Mouse (Mus musculus) common myeloid progenitor, adult 5-6 weeks (primary cell): ENCODE results near the gene Olfr178. TPM values are rescaled to one million over a fixed set of nuclear protein-coding genes. Genes with fewer than 3 reads are reported as not detected.

Experiments used
- ATAC-seq: replicated peaks from 2 replicates; pipeline ENCODE4 v1.8.0; 2016; ENCODE audit warnings: low read depth, mild to moderate bottlenecking, moderate TSS enrichment, inconsistent platforms; ENCODE audit not compliant: poor library complexity, severe bottlenecking
- total RNA-seq: library from RNA; stranded (forward); fragments of 200-1000, 187-1606 nt; gene quantifications from 2 replicates; pipeline ENCODE4 v1.2.3, GENCODE M21; 2017

Gene Olfr178
- total RNA-seq: not detected in 2 replicates

GRCm38 (mm10) chr16:58891963-58892362, at the start of gene Olfr178:
Gene Olfr178, minus strand, starts transcription at chr16:58892063.
- ATAC-seq: no peak

DNA sequence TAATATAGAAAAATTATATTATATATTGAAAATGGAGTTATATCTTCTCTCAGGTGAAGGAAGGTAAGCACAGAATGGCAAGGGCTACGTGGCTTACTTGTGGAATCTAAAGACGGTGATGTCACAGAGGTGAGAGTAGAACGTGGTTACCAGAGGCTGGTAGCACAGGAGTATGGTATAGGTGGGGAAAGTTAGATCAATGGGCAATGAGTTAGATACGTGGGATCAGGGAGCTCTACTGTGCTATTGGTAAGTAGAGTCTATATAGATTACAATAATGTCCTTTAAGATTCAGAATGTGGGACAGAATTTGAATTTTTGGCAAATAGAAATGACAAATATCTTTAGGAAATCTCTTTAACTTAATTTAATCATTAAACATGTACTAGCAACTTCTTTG, 37.4 kb upstream of the Olfr178 start, which contains the start of gene Olfr180:
TSS of gene Olfr180 (minus strand) at position 101 of the 400 bp plus-strand sequence.
- ATAC-seq: no peak

DNA sequence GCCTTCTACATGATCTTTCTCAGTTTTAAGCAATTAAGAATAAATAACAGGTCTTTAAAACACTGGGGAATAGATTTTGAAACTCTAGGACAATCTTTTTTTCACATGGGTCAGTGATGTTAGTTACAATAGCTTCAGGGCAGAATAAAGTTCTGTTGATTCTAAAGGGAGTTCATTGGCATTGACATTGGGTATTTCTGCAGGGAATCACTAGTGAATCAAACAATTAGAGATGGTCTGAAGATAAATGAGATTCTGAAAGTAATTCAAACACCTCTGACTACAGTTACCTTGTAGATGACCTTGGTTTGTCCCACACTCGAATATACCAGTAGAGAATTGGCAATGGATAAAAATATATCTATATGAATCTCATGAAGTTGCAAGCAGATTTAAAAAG, 36.8 kb upstream of the Olfr178 start, which contains the start of gene Olfr181:
TSS of gene Olfr181 (minus strand) at position 101 of the 400 bp plus-strand sequence.
- no peak for ATAC-seq

DNA sequence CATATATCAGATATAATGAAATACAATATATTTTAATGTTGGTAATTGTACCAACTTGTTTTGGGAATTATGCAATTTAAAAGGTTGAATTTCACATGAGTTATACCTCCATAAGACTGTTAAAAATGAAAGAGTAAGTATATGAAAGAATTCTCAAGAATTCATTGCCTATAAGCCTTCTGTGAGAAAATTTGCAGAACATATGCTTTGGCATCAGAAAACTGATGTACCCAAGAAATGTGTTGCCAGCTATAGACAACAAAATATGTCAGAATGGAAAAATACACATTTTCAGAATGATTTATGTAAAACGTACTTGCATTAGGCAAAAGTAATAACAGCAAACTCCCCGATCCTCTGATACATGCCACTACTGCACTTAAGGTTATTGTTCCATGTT, 7.4 kb downstream of the Olfr178 start:
- no peak for ATAC-seq

GRCm38 (mm10) chr16:58874668-58875067, 17.2 kb downstream of the Olfr178 start, which contains the start of gene Olfr177:
Gene Olfr177, minus strand, starts transcription at chr16:58874768.
- ATAC-seq: no peak

GRCm38 (mm10) chr16:58861479-58861878, 30.4 kb downstream of the Olfr178 start:
- no peak for ATAC-seq

DNA sequence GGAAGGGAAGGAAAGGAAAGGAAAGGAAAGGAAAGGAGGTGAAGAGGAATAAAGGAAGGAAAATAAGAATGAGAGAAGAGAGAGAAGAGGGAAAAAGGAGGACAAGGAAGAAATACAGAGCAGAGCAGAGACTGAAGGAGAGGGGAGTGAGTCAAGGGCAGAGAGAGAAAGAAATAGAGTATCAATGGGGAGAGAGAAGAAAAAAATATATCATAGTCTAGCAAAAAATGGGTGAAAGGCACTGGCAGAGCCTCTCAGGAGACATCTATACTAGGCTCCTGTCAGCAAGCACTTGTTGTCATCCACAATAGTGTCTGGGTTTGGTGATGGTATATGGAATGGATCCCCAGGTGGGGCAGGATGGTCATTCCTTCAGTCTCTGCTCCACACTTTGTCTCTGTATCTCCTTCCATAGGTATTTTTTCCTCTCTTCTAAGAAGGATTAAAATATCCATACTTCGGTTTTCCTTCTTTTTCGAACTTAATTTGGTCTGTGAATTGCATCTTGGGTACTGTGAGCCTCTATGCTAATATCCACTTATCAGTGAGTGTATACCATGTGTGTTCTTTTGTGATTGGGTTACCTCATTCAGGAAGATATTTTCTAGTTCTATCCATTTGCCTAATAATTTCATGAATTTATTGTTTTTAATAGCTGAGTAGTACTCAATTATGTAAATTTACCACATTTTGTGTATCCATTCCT, 31.7 kb downstream of the Olfr178 start:
- no peak for ATAC-seq

Other genes with a start within 250 kb of the Olfr178 start
- gene Cpox, start 221.8 kb downstream of the Olfr178 start, total RNA-seq: 57.3 and 76.1 TPM in 2 replicates
- not detected in 2 replicates for gene Gpr15, start 173.0 kb downstream of the Olfr178 start, total RNA-seq
- gene Cldnd1, start 164.2 kb downstream of the Olfr178 start, total RNA-seq: 24.0 TPM in 2 replicates
- gene Olfr172, start 128.9 kb downstream of the Olfr178 start, total RNA-seq: not detected in 2 replicates
- gene Olfr173, start 91.8 kb downstream of the Olfr178 start, total RNA-seq: not detected in 2 replicates
- not detected in 2 replicates for gene Olfr175-ps1, start 65.3 kb downstream of the Olfr178 start, total RNA-seq
- not detected in 2 replicates for gene Olfr177, start 17.3 kb downstream of the Olfr178 start, total RNA-seq
- not detected in 2 replicates for gene Olfr181, start 36.7 kb upstream of the Olfr178 start, total RNA-seq
- not detected in 2 replicates for gene Olfr180, start 37.3 kb upstream of the Olfr178 start, total RNA-seq
- gene Olfr183, start 103.3 kb upstream of the Olfr178 start, total RNA-seq: not detected in 2 replicates
- gene Olfr186, start 138.2 kb upstream of the Olfr178 start, total RNA-seq: not detected in 2 replicates
- gene Olfr187, start 147.7 kb upstream of the Olfr178 start, total RNA-seq: not detected in 2 replicates
- not detected in 2 replicates for gene Olfr190, start 185.9 kb upstream of the Olfr178 start, total RNA-seq
- not detected in 2 replicates for gene Olfr191, start 197.8 kb upstream of the Olfr178 start, total RNA-seq
- not detected in 2 replicates for gene Olfr193, start 219.8 kb upstream of the Olfr178 start, total RNA-seq
- not detected in 2 replicates for gene Olfr194, start 229.0 kb upstream of the Olfr178 start, total RNA-seq